Mouse (Mus musculus) layer of hippocampus, adult 8-10 months (tissue): ENCODE measurements around the gene Rin3. TPM values are rescaled to one million over a fixed set of nuclear protein-coding genes. Genes with fewer than 3 reads are reported as not detected.
"Not testable (repeated sequence)": the region's sequence is repeated elsewhere in the genome, so short reads cannot be mapped to it uniquely, and the experiment has no call there.

Experiments
- DNase-seq, 2 experiments: peaks; one replicate each; pipeline ENCODE4 v3.0.0; 2022; ENCODE audit warnings: low spot score in 2 of 2
- total RNA-seq, 4 experiments: library from RNA; stranded (reverse); gene quantifications; 2 replicates each; pipeline ENCODE4 v1.2.4; 2022

Rin3 gene
- 1 to 10 TPM; 3.3 to 7.1 (median 4.8) TPM for total RNA-seq

GRCm38 (mm10) chr12:102282763-102283482, at the start of gene Rin3:
Gene Rin3 (plus strand): TSS chr12:102283048.
- DNase-seq, result no peak

DNA sequence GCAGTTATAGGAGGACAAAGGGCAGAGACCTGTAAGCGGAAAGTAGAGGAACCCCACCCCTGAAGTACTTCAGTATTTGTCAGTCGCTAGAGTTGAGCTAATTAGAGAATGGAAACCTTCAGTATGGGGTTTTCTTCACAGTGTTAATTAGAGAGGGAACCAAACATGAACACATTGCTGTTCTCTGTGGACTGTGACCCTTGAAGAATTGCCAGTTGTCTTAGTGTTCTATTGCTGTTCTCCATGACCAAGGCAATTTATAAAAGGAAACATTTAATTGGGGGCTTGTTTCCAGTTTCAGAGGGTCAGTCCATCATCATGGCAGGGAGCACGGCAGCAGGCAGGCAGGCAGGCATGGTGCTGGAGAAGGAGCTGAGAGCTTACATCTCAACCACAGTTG, 47.3 kb upstream of the Rin3 start:
- no peak for DNase-seq

- no peak for DNase-seq
These were observed 46.5 kb upstream of the Rin3 start for GRCm38 (mm10) chr12:102236317-102236716.

GRCm38 (mm10) chr12:102242076-102242722, 40.6 kb upstream of the Rin3 start:
- DNase-seq, result no peak

DNA sequence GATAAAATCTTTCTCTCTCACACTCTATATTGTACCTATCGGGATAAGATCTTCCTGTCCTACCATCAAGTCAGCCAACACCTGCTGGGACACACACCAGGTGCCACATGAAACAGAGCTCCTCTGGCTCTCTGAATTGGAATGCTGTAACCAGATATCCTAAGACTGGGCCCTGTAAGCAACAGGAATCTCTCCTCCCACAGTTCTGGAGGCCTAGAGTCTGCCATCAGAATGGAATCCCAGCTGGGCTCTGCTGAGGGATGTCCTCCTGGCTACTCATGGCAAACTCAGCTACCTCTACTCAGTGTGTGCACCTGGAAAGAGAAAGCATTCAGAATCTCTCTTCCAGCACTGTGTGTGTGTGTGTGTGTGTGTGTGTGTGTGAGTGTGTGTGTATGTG, 38.9 kb upstream of the Rin3 start:
- DNase-seq, result no peak

- DNase-seq, result no peak
These were observed 36.6 kb upstream of the Rin3 start for GRCm38 (mm10) chr12:102246226-102246625.

- no peak for DNase-seq
These were observed 34.7 kb upstream of the Rin3 start for GRCm38 (mm10) chr12:102248104-102248503.

DNA sequence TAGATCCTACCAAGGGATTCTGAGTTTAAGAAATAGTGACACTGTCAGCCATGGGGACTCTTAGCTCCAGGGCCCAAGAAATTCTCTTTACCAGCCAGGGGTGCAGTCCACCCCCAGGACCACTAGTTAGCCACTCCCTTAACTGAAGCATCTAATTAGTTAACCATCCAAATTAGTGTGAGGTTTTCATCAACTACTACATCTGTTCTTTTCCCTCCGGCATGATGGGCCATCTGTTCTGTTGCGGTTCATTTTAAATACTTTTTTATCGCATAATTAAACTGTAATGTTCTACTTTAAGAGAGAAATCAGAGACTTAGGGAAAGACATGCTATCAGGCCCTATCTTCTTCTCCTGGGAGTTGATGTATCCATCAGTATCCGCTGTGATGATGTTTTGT, 32.5 kb upstream of the Rin3 start:
- peak; percentile 49 to 70 for DNase-seq

- DNase-seq, result peak; percentile 35 to 63
These were observed 31.8 kb upstream of the Rin3 start for GRCm38 (mm10) chr12:102251070-102251469.

DNA sequence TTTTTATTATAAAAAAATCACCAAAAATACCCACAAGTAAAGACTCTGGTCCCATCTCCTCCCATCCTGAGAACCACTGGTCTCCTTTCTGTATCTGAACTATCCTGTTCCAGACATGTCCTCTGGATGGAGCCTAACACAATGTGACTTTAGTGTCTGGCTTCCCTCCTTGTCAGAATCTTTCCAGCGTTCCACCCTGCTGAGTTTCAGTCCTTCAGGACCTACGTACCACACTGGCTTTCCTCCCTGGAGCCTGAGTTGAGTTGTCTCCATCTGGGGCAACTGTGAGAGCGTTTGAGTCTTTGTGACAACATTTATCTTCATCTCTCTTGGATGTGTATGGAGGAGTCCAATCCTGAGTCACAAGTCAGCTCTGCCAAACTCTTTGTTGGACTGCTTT, 30.9 kb upstream of the Rin3 start:
- no peak for DNase-seq

DNA sequence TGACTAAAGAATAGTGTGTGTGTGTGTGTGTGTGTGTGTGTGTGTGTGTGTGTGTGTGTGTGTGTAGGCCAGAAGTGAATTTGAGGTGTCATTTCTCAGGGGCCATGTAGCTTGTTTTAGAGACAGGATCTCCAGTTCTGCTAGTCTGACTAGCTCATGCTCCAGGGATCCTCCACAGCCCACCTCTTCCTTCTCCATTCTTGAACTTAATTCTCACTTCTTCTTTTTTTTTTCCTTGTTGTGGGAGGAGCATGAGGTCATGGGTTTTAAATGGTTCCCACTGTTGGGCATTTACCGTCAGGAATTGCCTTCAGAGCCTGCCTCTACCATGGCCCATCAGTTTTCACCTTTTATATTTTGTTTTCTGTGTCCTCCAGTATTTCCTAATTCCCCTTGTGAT, 30.3 kb upstream of the Rin3 start:
- DNase-seq, result no peak

DNA sequence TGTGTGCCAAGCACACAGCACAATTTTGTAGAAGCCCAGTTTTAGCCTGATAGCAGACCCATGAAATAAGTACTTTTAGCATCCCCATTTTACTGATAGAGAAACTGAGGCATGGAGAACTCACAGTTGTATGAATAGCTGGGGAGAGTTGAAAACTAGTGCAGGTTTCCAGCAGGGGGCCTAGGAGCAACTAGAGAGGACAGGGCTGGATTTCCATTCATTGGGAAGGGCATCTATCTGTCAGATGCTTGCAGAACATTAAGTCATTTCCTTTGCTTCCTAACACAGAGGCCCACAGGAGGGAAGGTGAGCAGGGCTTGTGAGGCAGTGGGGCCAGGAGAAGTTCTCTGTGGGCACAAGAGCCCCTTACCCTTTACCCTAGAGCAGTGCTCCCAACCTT, 27.8 kb upstream of the Rin3 start:
- DNase-seq, result no peak

DNA sequence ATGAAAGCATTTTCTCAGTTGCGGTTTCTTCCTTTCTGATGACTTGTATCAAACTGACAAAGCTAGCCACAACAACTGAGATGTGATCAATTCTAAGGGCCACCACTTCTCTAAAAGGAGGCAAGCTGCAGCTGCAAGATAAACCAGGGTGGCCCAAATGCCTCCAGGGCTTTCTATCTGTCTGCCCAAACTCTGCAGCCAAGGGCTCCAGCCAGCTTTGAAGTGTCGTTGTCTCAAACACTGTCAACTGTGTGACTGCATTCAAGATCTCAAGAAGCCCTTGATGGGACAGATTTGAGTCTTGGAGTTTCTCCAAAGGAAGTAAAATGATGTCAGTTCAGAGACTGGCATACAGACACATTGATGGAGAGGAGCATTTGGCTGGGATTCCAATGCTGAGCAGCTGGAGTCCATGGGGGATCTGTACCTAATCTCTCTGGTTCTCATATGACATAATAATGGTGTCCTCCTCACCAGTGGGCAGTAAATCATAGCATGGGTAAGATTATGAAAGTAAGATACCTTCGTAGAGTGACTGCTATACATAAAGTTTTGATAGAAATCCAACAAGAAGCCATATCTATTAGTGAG, 24.2 kb upstream of the Rin3 start:
- no peak for DNase-seq

GRCm38 (mm10) chr12:102261933-102262396, 20.9 kb upstream of the Rin3 start:
- DNase-seq, result no peak

DNA sequence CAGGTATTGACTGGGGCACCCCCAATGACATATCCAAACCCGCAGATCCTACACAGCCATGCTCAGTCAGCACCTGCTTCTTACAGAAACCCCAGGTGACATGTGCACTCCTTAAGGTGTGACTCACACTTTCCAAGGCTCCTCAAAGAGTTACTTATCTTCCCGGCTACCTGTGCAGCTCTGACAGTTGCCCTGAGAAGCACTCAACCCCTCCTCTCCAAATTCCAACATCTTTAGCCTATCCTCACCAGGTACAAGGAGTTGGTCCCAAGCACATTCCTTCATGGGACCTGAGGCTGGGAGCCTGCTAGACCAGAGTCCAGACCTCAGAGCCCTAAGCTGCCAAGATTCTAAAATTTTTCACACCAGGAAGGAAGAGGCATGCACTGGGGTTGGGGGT, 20.0 kb upstream of the Rin3 start:
- DNase-seq, result no peak

DNA sequence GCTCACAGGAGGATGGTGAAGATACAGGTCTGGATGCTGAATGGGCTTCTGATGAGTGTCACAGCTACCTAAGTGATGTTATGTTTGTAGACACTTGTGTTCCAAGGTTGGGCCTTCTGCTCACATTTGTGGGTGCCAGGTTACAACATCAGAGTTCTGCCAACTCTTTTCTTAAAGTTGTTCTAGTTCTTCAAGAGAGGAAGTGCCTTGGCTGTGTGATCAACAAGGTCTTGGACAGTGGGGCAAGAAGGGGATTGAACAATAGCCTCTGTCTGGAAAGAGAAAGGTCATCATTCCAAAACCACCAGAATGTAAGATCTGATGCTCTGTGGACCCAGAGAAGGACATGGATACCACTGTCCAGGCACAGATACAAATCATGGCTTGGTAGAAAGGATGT, 19.6 kb upstream of the Rin3 start:
- DNase-seq, result no peak

- no peak for DNase-seq
These were observed 16.4 kb upstream of the Rin3 start for GRCm38 (mm10) chr12:102266433-102266832.

DNA sequence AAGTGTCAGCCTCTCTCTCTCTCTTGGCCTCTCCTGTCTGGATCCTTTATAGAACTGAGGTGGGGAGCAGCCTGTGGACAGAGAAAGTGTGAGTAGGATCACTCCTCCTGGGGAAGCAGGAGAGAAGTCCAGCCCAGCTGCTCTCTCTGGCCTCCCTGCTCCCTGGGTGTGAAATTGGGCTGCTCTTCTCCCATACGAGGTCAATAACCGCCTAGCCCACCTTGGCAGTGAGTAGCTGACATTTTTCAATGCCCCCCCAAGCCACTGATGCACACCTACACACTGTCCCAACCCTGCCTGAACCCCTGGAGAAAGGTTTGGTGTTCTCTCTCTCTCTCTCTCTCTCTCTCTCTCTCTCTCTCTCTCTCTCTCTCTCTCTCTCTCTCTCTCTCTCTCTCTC, 13.7 kb upstream of the Rin3 start:
- DNase-seq, result no peak

DNA sequence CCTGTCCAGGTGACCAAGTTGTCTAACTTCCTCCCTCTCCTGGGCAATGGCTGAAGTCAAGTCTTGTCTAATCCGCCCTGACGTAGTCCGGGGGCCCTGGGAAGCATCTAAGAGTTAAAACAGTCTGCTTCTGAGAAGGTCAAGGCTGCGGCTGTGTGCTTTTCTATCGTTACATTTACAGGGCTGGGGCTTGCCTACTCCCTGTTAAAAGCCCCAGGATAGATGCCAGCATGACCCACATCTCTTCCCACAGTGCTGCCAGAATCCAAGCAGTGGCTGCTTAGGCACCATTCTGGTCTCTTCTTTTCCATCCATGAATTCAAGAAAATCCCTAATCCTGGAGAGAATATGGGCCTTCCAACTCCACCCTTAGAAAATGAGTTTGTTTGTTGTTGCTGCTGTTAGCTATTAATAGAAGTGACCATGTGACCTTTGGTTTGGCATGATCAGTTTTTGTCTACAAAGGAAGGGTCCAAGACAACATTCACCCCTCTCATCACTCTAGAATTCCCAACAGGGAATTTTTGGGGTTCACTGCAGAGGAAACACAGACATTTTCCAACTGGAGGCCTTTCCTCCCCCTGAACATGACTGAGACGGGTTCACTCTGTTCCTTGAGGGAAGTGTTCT, 12.0 kb upstream of the Rin3 start:
- DNase-seq, result no peak

- DNase-seq, result no peak
These were observed 11.4 kb upstream of the Rin3 start for GRCm38 (mm10) chr12:102271447-102271846.

GRCm38 (mm10) chr12:102275833-102276443, 6.9 kb upstream of the Rin3 start:
- no peak for DNase-seq

DNA sequence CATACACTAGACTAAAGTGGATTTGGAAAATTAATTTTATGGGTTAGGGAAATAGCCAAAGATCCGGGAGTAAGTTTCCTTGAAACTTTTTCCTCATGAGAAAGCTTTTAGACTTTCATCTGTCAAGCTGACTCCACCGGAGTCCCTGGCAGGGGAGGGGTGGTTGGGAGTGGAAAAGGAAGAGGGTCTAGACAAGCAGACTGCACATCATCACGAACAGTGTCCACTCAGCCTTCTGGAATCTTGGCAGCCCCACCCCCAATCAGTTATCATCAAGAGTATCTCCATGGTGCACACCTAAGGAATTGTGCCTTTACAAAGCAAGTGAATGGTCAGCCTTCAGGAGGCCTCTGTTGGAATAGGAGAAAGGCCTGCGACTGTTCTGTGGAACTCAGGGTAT, 2.6 kb upstream of the Rin3 start:
- not testable (repeated sequence) for DNase-seq
